Comparison of ENCODE assay signal across 8 mouse cellular contexts in the genomic region with DNA sequence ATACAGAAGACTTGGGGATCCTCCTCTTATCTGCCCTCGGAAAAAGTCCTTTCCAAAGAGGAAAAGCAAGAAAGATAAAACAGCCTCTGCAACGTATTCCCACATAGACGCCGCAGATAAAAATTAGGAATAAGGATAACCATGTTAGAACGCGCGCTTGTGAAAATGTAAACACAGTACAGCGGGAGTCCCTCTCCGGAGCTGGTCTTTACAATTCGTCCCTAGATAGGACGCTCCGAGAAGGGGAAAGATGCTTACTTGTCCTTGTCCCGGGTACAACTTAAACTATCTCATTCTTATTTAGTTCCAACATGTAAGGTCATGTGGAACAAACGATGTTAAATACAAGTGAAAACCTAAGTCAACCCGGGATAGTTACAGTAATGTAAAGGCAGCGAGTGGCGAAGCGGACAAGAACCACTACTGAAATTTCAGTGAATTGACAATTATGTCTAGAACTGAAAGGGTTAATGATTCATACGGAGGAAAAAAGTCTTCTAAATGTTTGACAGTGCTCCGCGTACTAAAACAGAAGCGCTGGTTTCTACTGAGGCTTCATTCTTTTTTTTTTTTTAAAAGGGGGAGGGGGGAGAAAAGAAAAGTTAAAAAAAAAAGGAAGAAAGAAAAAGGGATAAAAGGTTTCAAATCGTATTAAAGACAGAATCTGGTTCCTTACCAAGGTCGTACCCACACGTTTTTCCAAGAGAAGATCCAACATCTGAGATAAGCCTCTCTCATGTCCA.
A peak's percentile ranks its signal among the peaks of the same experiment; 100 is the strongest.
DNase-seq lines count a peak whose midpoint lies in the region; ATAC-seq and TF ChIP-seq lines count a peak whose summit lies in the region.

No protein-coding gene starts in this region.

- H3K27ac ChIP-seq in lung, embryonic 16.5 days (ENCODE audit: low read length), result peak overlapping the region; percentile 79
- peak overlapping the region; percentile 67 for H3K27ac ChIP-seq in embryonic facial prominence, embryonic 15.5 days (replicated peaks)
- peak overlapping the region; percentile 89 for H3K27ac ChIP-seq in intestine, postnatal 0 days (ENCODE audit: low read depth, low read length)
- no peak overlapping the region for H3K27ac ChIP-seq in neural tube, embryonic 15.5 days (replicated peaks)

- H3K9me3 ChIP-seq in lung, embryonic 16.5 days (ENCODE audit: control insufficient read depth, low read length), result no peaks in the 10 kb centered on the region
- no peaks in the 10 kb centered on the region for H3K9me3 ChIP-seq in embryonic facial prominence, embryonic 15.5 days (replicated peaks)
- H3K9me3 ChIP-seq in intestine, postnatal 0 days (ENCODE audit: control insufficient read depth), result no peaks in the 10 kb centered on the region
- H3K9me3 ChIP-seq in neural tube, embryonic 15.5 days (replicated peaks), result no peaks in the 10 kb centered on the region

- H3K4me1 ChIP-seq in lung, embryonic 16.5 days (replicated peaks; ENCODE audit: control insufficient read depth, insufficient read depth, low read length), result peaks cover 16% of the 10 kb centered on the region
- H3K4me1 ChIP-seq in embryonic facial prominence, embryonic 15.5 days, result peaks cover 22% of the 10 kb centered on the region
- no peaks in the 10 kb centered on the region for H3K4me1 ChIP-seq in intestine, postnatal 0 days (replicated peaks; ENCODE audit: control insufficient read depth, insufficient read depth, low read length)
- H3K4me1 ChIP-seq in neural tube, embryonic 15.5 days, result peaks cover 26% of the 10 kb centered on the region

- TF ChIP-seq CTCF in intestine, postnatal 0 days (IDR thresholded peaks at IDR 0.05; ENCODE audit: low read depth), result no peak

- ATAC-seq in lung, embryonic 16.5 days (ENCODE audit: low read depth), result no peak
- no peak for ATAC-seq in embryonic facial prominence, embryonic 15.5 days (ENCODE audit: insufficient number of reproducible peaks, low FRiP score, low TSS enrichment, low read depth)
- no peak for ATAC-seq in intestine, postnatal 0 days
- no peak for ATAC-seq in neural tube, embryonic 15.5 days (ENCODE audit: low FRiP score)

- peak overlapping the region; percentile 72 for H3K9ac ChIP-seq in lung, embryonic 16.5 days (ENCODE audit: low read length)
- peak overlapping the region; percentile 23; the same call in 1 of the 2 replicates for H3K9ac ChIP-seq in embryonic facial prominence, embryonic 15.5 days
- peak overlapping the region; percentile 78 for H3K9ac ChIP-seq in intestine, postnatal 0 days (ENCODE audit: low read depth, low read length)
- H3K9ac ChIP-seq in neural tube, embryonic 15.5 days (replicated peaks), result peak overlapping the region; percentile 48

- H3K27me3 ChIP-seq in lung, embryonic 16.5 days (ENCODE audit: control insufficient read depth, insufficient read depth, low read depth, low read length), result peaks cover 2% of the 10 kb centered on the region; the same call in 1 of the 2 replicates
- H3K27me3 ChIP-seq in embryonic facial prominence, embryonic 15.5 days, result peaks cover 13% of the 10 kb centered on the region
- no peaks in the 10 kb centered on the region for H3K27me3 ChIP-seq in intestine, postnatal 0 days (replicated peaks; ENCODE audit: control insufficient read depth, insufficient read depth, low read length)
- H3K27me3 ChIP-seq in neural tube, embryonic 15.5 days (replicated peaks), result peaks cover 23% of the 10 kb centered on the region

- H3K36me3 ChIP-seq in lung, embryonic 16.5 days (ENCODE audit: control insufficient read depth, insufficient read depth, low read length), result no peaks in the 10 kb centered on the region
- no peaks in the 10 kb centered on the region for H3K36me3 ChIP-seq in embryonic facial prominence, embryonic 15.5 days
- 0 out of 2 replicates have a peak, but pooled peaks cover 2% of the 10 kb centered on the region for H3K36me3 ChIP-seq in intestine, postnatal 0 days (ENCODE audit: control insufficient read depth, insufficient read depth)
- H3K36me3 ChIP-seq in neural tube, embryonic 15.5 days, result no peaks in the 10 kb centered on the region

- H3K4me2 ChIP-seq in lung, embryonic 16.5 days (ENCODE audit: low read depth, low read length), result peak overlapping the region; percentile 96
- H3K4me2 ChIP-seq in embryonic facial prominence, embryonic 15.5 days (replicated peaks), result peak overlapping the region; percentile 94
- peak overlapping the region; percentile 78 for H3K4me2 ChIP-seq in intestine, postnatal 0 days (replicated peaks; ENCODE audit: low read depth)
- peak overlapping the region; percentile 97 for H3K4me2 ChIP-seq in neural tube, embryonic 15.5 days

- H3K4me3 ChIP-seq in lung, embryonic 16.5 days (ENCODE audit: low read length), result peak overlapping the region; percentile 73
- peak overlapping the region; percentile 58 for H3K4me3 ChIP-seq in embryonic facial prominence, embryonic 15.5 days (replicated peaks)
- peak overlapping the region; percentile 62 for H3K4me3 ChIP-seq in intestine, postnatal 0 days (ENCODE audit: low read depth, low read length)
- peak overlapping the region; percentile 66 for H3K4me3 ChIP-seq in neural tube, embryonic 15.5 days (replicated peaks)

- no peak for DNase-seq in lung, adult 18-20 months
- no peak for DNase-seq in cerebellum, adult 9-11 months
- no peak for DNase-seq in spleen, postnatal 4 days (ENCODE audit: low spot score in 2 of 2)
- no peak for DNase-seq in cerebellum, postnatal 4 days (ENCODE audit: low spot score in 2 of 2)

- WGBS in lung, embryonic 16.5 days, result under 1% methylated on average over 25 of the region's 25 CpGs
- under 1% methylated on average over 25 of the region's 25 CpGs for WGBS in embryonic facial prominence, embryonic 15.5 days
- under 1% methylated on average over 25 of the region's 25 CpGs for WGBS in intestine, postnatal 0 days
- WGBS in neural tube, embryonic 15.5 days, result under 1% methylated on average over 25 of the region's 25 CpGs

Comparison
In these comparisons a context has a peak if more than half of its experiments do, and no peak if none do; other contexts are left out.
1. H3K9ac ChIP-seq: peak in every context shown above with its lines; median percentile 78 in intestine, postnatal 0 days; 72 in lung, embryonic 16.5 days; 48 in neural tube, embryonic 15.5 days; 23 in embryonic facial prominence, embryonic 15.5 days.